Mouse (Mus musculus) heart, embryonic 15.5 days (tissue): ENCODE measurements around the gene Rbp2. TPM values are rescaled to one million over a fixed set of nuclear protein-coding genes. Genes with fewer than 3 reads are reported as not detected.

Experiments
- ATAC-seq: fragments of 200-750 bp; cut with Nextera tagmentation; replicated peaks from 2 replicates; pipeline ENCODE4 v1.8.0; 2017; ENCODE audit warnings: low read depth, moderate TSS enrichment; ENCODE audit not compliant: insufficient number of reproducible peaks, insufficient read depth, low FRiP score
- H3K27ac ChIP-seq: fragments of 300-500 bp; sonication (generic); 2 replicates; pipeline ENCODE4 v1.5.1; 2015; ENCODE audit warnings: mild to moderate bottlenecking, inconsistent platforms
- H3K27me3 ChIP-seq: fragments of 300-500 bp; sonication (generic); 2 replicates; pipeline ENCODE4 v1.6.1; 2015; ENCODE audit warnings: inconsistent platforms
- H3K36me3 ChIP-seq: fragments of 300-500 bp; sonication (generic); 2 replicates; pipeline ENCODE4 v1.6.1; 2015; ENCODE audit warnings: mild to moderate bottlenecking, inconsistent platforms
- H3K4me1 ChIP-seq: fragments of 300-500 bp; sonication (generic); replicated peaks from 2 replicates; pipeline ENCODE4 v1.6.1; 2015; ENCODE audit warnings: inconsistent platforms
- H3K4me2 ChIP-seq: fragments of 300-500 bp; sonication (generic); 2 replicates; pipeline ENCODE4 v1.6.1; 2015; ENCODE audit warnings: inconsistent platforms, mild to moderate bottlenecking, moderate library complexity
- H3K4me3 ChIP-seq: fragments of 300-500 bp; sonication (generic); 2 replicates; pipeline ENCODE4 v1.5.1; 2015; ENCODE audit warnings: mild to moderate bottlenecking, inconsistent platforms
- H3K9ac ChIP-seq: fragments of 300-500 bp; sonication (generic); 2 replicates; pipeline ENCODE4 v1.6.1; 2015; ENCODE audit warnings: mild to moderate bottlenecking, inconsistent platforms
- H3K9me3 ChIP-seq: fragments of 300-500 bp; sonication (generic); replicated peaks from 2 replicates; pipeline ENCODE4 v1.6.1; 2016; ENCODE audit warnings: inconsistent platforms
- WGBS: fragments of 180-500 bp; shearing (Covaris S2); methylation state at CpG from one replicate; pipeline ENCODE4 v1.1.7; 2015; ENCODE audit warnings: mixed read lengths; 5-methylcytosine and 5-hydroxymethylcytosine counted together
- polyA plus RNA-seq: library from polyadenylated mRNA; unstranded; fragments of >200 nt; fragmentation: Nextera tagmentation; extraction: Ambion mirVana; gene quantifications from 2 replicates; pipeline ENCODE4 v1.2.1, GENCODE M21; 2015

Rbp2 gene
- polyA plus RNA-seq, result 0.33 TPM in 1 of 2 replicates, not detected in the other

GRCm38 (mm10) chr9:98485815-98486214 lies at the start of gene Rbp2:
Rbp2 (plus strand) TSS chr9:98486115.
- ATAC-seq, result no peak
- no peaks in the 10 kb centered on the region for H3K36me3 ChIP-seq
- WGBS, result 78% methylated on average over 3 of the region's 3 CpGs
- no peak within 1 kb of the TSS for H3K27ac ChIP-seq
- H3K4me1 ChIP-seq, result peaks cover 4% of the 10 kb centered on the region; the same call in 1 of the 2 replicates
- H3K4me3 ChIP-seq, result no peak within 1 kb of the TSS
- H3K9ac ChIP-seq, result no peak within 1 kb of the TSS
- no peaks in the 10 kb centered on the region for H3K9me3 ChIP-seq
- no peak within 1 kb of the TSS for H3K4me2 ChIP-seq
- no peaks in the 10 kb centered on the region for H3K27me3 ChIP-seq

GRCm38 (mm10) chr9:98437819-98438218 lies 48.1 kb upstream of the Rbp2 start:
- H3K9me3 ChIP-seq, result no peaks in the 10 kb centered on the region
- 60% methylated on average over 4 of the region's 4 CpGs for WGBS
- H3K27me3 ChIP-seq, result no peaks in the 10 kb centered on the region
- no peak for ATAC-seq
- peaks cover 7% of the 10 kb centered on the region; the same call in 1 of the 2 replicates for H3K4me1 ChIP-seq
- H3K27ac ChIP-seq, result no peak overlapping the region
- H3K9ac ChIP-seq, result no peak overlapping the region
- no peak overlapping the region for H3K4me3 ChIP-seq
- no peaks in the 10 kb centered on the region for H3K36me3 ChIP-seq
- H3K4me2 ChIP-seq, result no peak overlapping the region

- Histone ChIP-seq H3K36me3 (no peaks in the 10 kb centered on the region), H3K9ac (no peak overlapping the region), H3K4me3 (no peak overlapping the region), H3K4me1 (peaks cover 4% of the 10 kb centered on the region; the same call in 1 of the 2 replicates), H3K27ac (no peak overlapping the region), H3K4me2 (no peak overlapping the region), H3K27me3 (no peaks in the 10 kb centered on the region), H3K9me3 (no peaks in the 10 kb centered on the region)
- no peak for ATAC-seq
- 54% methylated on average over 3 of the region's 3 CpGs for WGBS
Measured at GRCm38 (mm10) chr9:98439091-98439490, 46.8 kb upstream of the Rbp2 start.

GRCm38 (mm10) chr9:98442638-98443037 lies 43.3 kb upstream of the Rbp2 start:
- Histone ChIP-seq H3K4me2 (no peak overlapping the region), H3K4me3 (no peak overlapping the region), H3K36me3 (no peaks in the 10 kb centered on the region), H3K27ac (no peak overlapping the region), H3K9me3 (no peaks in the 10 kb centered on the region), H3K4me1 (peaks cover 8% of the 10 kb centered on the region), H3K9ac (no peak overlapping the region), H3K27me3 (no peaks in the 10 kb centered on the region)
- WGBS, result 44% methylated on average over 5 of the region's 5 CpGs
- ATAC-seq, result no peak

- peaks cover 8% of the 10 kb centered on the region for H3K4me1 ChIP-seq
- H3K36me3 ChIP-seq, result no peaks in the 10 kb centered on the region
- no peaks in the 10 kb centered on the region for H3K9me3 ChIP-seq
- no peak overlapping the region for H3K4me3 ChIP-seq
- WGBS, result 72% methylated on average over 9 of the region's 9 CpGs
- no peak overlapping the region for H3K27ac ChIP-seq
- ATAC-seq, result no peak
- no peak overlapping the region for H3K9ac ChIP-seq
- no peak overlapping the region for H3K4me2 ChIP-seq
- no peaks in the 10 kb centered on the region for H3K27me3 ChIP-seq
Measured at GRCm38 (mm10) chr9:98445359-98446149, 40.4 kb upstream of the Rbp2 start.

- ATAC-seq, result no peak
- Histone ChIP-seq H3K4me2 (no peak overlapping the region), H3K27me3 (no peaks in the 10 kb centered on the region), H3K4me3 (no peak overlapping the region), H3K9me3 (no peaks in the 10 kb centered on the region), H3K36me3 (no peaks in the 10 kb centered on the region), H3K9ac (no peak overlapping the region), H3K27ac (no peak overlapping the region), H3K4me1 (no peaks in the 10 kb centered on the region)
- WGBS, result 59% methylated on average over 1 of the region's 1 CpGs
Measured at GRCm38 (mm10) chr9:98450976-98451375, 34.9 kb upstream of the Rbp2 start.

- Histone ChIP-seq H3K9ac (no peak overlapping the region), H3K4me2 (no peak overlapping the region), H3K9me3 (no peaks in the 10 kb centered on the region), H3K27me3 (no peaks in the 10 kb centered on the region), H3K27ac (no peak overlapping the region), H3K4me3 (no peak overlapping the region), H3K36me3 (no peaks in the 10 kb centered on the region), H3K4me1 (no peaks in the 10 kb centered on the region)
- ATAC-seq, result no peak
- WGBS, result 55% methylated on average over 2 of the region's 2 CpGs
Measured at GRCm38 (mm10) chr9:98466709-98467108, 19.2 kb upstream of the Rbp2 start.

GRCm38 (mm10) chr9:98480172-98480749 lies 5.7 kb upstream of the Rbp2 start:
- Histone ChIP-seq H3K27me3 (no peaks in the 10 kb centered on the region), H3K9me3 (no peaks in the 10 kb centered on the region), H3K4me2 (no peak overlapping the region), H3K36me3 (no peaks in the 10 kb centered on the region), H3K9ac (no peak overlapping the region), H3K4me1 (no peaks in the 10 kb centered on the region), H3K27ac (no peak overlapping the region), H3K4me3 (no peak overlapping the region)
- 83% methylated on average over 2 of the region's 2 CpGs for WGBS
- ATAC-seq, result no peak

- Histone ChIP-seq H3K9ac (no peak overlapping the region), H3K4me3 (no peak overlapping the region), H3K4me2 (no peak overlapping the region), H3K36me3 (no peaks in the 10 kb centered on the region), H3K27me3 (no peaks in the 10 kb centered on the region), H3K9me3 (no peaks in the 10 kb centered on the region), H3K4me1 (no peaks in the 10 kb centered on the region; the same call in 1 of the 2 replicates), H3K27ac (no peak overlapping the region)
- 59% methylated on average over 4 of the region's 4 CpGs for WGBS
- ATAC-seq, result no peak
Measured at GRCm38 (mm10) chr9:98482256-98482655, 3.7 kb upstream of the Rbp2 start.

- Histone ChIP-seq H3K27me3 (no peaks in the 10 kb centered on the region), H3K4me3 (no peak overlapping the region), H3K4me2 (no peak overlapping the region), H3K4me1 (no peaks in the 10 kb centered on the region; the same call in 1 of the 2 replicates), H3K36me3 (no peaks in the 10 kb centered on the region), H3K9me3 (no peaks in the 10 kb centered on the region), H3K9ac (no peak overlapping the region), H3K27ac (no peak overlapping the region)
- ATAC-seq, result no peak
- WGBS, result 76% methylated on average over 7 of the region's 7 CpGs
Measured at GRCm38 (mm10) chr9:98485020-98485419, 895 bp upstream of the Rbp2 start.

GRCm38 (mm10) chr9:98487273-98487672 lies 1.4 kb downstream of the Rbp2 start:
- ATAC-seq, result no peak
- no peak overlapping the region for H3K4me3 ChIP-seq
- H3K9me3 ChIP-seq, result no peaks in the 10 kb centered on the region
- no peak overlapping the region for H3K4me2 ChIP-seq
- no peaks in the 10 kb centered on the region for H3K36me3 ChIP-seq
- no peaks in the 10 kb centered on the region for H3K27me3 ChIP-seq
- H3K4me1 ChIP-seq, result peaks cover 4% of the 10 kb centered on the region; the same call in 1 of the 2 replicates
- no peak overlapping the region for H3K9ac ChIP-seq
- H3K27ac ChIP-seq, result no peak overlapping the region
- 38% methylated on average over 6 of the region's 6 CpGs for WGBS
